Mouse (Mus musculus) midbrain, embryonic 16.5 days (tissue): ENCODE results near the gene Ceacam20. TPM values are rescaled to one million over a fixed set of nuclear protein-coding genes. Genes with fewer than 3 reads are reported as not detected.
"Not testable (repeated sequence)": the region's sequence is repeated elsewhere in the genome, so short reads cannot be mapped to it uniquely, and the experiment has no call there.

Experiments
- ATAC-seq: fragments of 200-750 bp; cut with Nextera tagmentation; 2 replicates; pipeline ENCODE4 v1.8.0; 2017; ENCODE audit warnings: moderate TSS enrichment
- H3K27ac ChIP-seq: fragments of 300-500 bp; sonication (generic); 2 replicates; pipeline ENCODE4 v1.5.1; 2014; ENCODE audit warnings: mild to moderate bottlenecking, low read length, mixed read lengths
- H3K27me3 ChIP-seq: fragments of 300-500 bp; sonication (generic); 2 replicates; pipeline ENCODE4 v1.6.1; 2014; ENCODE audit warnings: low read depth, low read length, mixed read lengths; ENCODE audit not compliant: control insufficient read depth, insufficient read depth
- H3K36me3 ChIP-seq: fragments of 300-500 bp; sonication (generic); 2 replicates; pipeline ENCODE4 v1.6.1; 2014; ENCODE audit warnings: mild to moderate bottlenecking, low read length, moderate library complexity, mixed read lengths; ENCODE audit not compliant: control insufficient read depth, insufficient read depth
- H3K4me1 ChIP-seq: fragments of 300-500 bp; sonication (generic); 2 replicates; pipeline ENCODE4 v1.6.1; 2014; ENCODE audit warnings: mild to moderate bottlenecking, low read length, mixed read lengths; ENCODE audit not compliant: control insufficient read depth, insufficient read depth
- H3K4me2 ChIP-seq: fragments of 300-500 bp; sonication (generic); 2 replicates; pipeline ENCODE4 v1.6.1; 2014; ENCODE audit warnings: mild to moderate bottlenecking, low read length, mixed read lengths
- H3K4me3 ChIP-seq: fragments of 300-500 bp; sonication (generic); 2 replicates; pipeline ENCODE4 v1.5.1; 2014; ENCODE audit warnings: low read depth, mild to moderate bottlenecking, low read length, moderate library complexity, mixed read lengths
- H3K9ac ChIP-seq: fragments of 300-500 bp; sonication (generic); 2 replicates; pipeline ENCODE4 v1.6.1; 2014; ENCODE audit warnings: low read depth, low read length, mixed read lengths
- H3K9me3 ChIP-seq: fragments of 300-500 bp; sonication (generic); replicated peaks from 2 replicates; pipeline ENCODE4 v1.6.1; 2014; ENCODE audit warnings: mild to moderate bottlenecking, low read length, mixed read lengths; ENCODE audit not compliant: control insufficient read depth, poor library complexity, severe bottlenecking
- WGBS: fragments of 180-500 bp; shearing (Covaris S2); extraction: QIAGEN DNeasy Blood & Tissue Kit; methylation state at CpG from one replicate; pipeline ENCODE4 v1.1.7; 2014; 5-methylcytosine and 5-hydroxymethylcytosine counted together
- polyA plus RNA-seq: library from polyadenylated mRNA; unstranded; fragments of >200 nt; fragmentation: Nextera tagmentation; extraction: Ambion mirVana; gene quantifications from 2 replicates; pipeline ENCODE4 v1.2.1, GENCODE M21; 2015

Ceacam20 gene
- polyA plus RNA-seq = not detected in 2 replicates

DNA sequence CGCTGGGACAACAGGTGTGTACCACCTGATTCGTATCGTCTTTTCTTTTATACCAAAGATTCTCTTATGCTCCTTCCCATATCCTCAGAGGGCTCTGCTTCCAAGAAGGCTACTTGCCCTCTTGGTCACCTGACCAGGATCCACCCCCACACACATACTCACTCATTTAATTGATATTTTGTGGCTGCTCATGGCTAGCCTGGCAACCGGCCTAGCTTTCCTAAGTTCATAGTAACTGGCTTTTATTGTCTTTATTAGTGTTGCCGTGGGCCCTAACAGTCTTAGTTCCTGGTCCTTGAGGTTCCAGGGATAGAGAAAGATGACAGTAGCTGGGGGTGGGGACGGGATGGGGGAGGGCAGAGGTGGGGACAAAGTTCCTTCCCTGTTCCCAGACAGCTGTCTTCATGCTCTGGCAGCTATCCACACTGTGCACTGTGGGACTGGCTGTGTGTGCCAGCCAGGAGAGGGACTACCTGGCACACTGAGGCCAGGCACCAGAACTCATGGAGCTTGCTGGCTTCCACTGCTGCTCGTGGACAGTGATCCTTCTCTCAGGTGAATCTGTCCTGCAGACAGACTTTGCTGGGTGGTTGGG, at the start of gene Ceacam20:
TSS of gene Ceacam20 (plus strand) at position 428 of the 595 bp plus-strand sequence.
- no peak within 1 kb of the TSS for H3K4me3 ChIP-seq
- no peak within 1 kb of the TSS for H3K27ac ChIP-seq
- no peaks in the 10 kb centered on the region for H3K4me1 ChIP-seq
- no peaks in the 10 kb centered on the region for H3K27me3 ChIP-seq
- no peaks in the 10 kb centered on the region; the same call in 1 of the 2 replicates for H3K9me3 ChIP-seq
- H3K9ac ChIP-seq = no peak within 1 kb of the TSS
- 76% methylated on average over 7 of the region's 7 CpGs for WGBS
- no peak within 1 kb of the TSS for H3K4me2 ChIP-seq
- H3K36me3 ChIP-seq = no peaks in the 10 kb centered on the region
- ATAC-seq = no peak

GRCm38 (mm10) chr7:19920166-19920505, 45.1 kb upstream of the Ceacam20 start:
- H3K27ac ChIP-seq = no peak overlapping the region; the same call in 1 of the 2 replicates
- no peak overlapping the region for H3K9ac ChIP-seq
- ATAC-seq = peak; percentile 59
- H3K36me3 ChIP-seq = peaks cover 8% of the 10 kb centered on the region
- WGBS = 22% methylated on average over 4 of the region's 4 CpGs
- H3K9me3 ChIP-seq = no peaks in the 10 kb centered on the region
- H3K4me1 ChIP-seq = peaks cover 4% of the 10 kb centered on the region
- H3K4me2 ChIP-seq = peak overlapping the region; percentile 52
- H3K27me3 ChIP-seq = no peaks in the 10 kb centered on the region
- peak overlapping the region; percentile 64 for H3K4me3 ChIP-seq

DNA sequence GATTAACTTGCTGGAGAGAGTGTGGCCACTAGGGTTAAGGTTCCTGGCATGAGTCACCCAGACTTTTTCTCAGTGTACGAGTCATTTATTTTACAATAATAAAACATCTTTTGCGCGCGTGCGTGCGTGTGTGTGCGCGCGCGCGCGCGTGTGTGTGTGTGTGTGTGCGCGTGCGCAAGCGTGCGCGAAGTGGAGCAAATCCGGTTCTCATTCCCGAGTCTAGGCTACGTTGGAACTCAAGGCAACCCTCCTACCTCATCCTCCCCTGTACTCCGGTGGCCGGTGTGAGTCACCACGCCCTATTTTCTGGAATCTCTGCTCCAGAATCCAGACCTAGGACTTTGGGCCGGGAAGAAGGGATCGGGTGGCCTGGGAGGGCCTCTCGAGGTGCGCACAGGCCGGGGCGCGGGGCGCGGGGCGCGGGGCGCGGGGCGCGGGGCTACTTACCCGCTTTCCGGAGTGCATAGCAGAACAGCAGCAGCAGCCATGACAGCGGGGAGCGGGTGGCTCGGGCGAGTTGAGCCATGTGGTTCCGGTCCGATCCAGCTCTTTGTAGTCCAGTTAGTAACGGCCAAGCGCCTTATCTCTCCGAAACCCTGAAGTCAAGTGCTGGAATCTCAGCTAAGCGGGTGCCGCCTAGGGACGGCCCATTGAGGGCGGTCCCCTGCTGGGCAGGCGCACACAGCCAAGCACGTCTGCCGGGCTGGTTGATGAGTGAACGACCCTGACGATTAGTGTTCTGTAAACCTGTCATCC, 44.5 kb upstream of the Ceacam20 start, which contains the start of gene Pvr:
TSS of gene Pvr (minus strand) at position 655 of the 756 bp plus-strand sequence.
- Histone ChIP-seq H3K4me2 (peak within 1 kb of the TSS; percentile 52), H3K4me1 (peaks cover 4% of the 10 kb centered on the region), H3K9ac (peak within 1 kb of the TSS; percentile 82), H3K4me3 (peak within 1 kb of the TSS; percentile 64), H3K27ac (peak within 1 kb of the TSS; percentile 89), H3K9me3 (no peaks in the 10 kb centered on the region), H3K27me3 (no peaks in the 10 kb centered on the region), H3K36me3 (peaks cover 8% of the 10 kb centered on the region)
- peak; percentile 91 for ATAC-seq
- 1% methylated on average over 60 of the region's 60 CpGs for WGBS

DNA sequence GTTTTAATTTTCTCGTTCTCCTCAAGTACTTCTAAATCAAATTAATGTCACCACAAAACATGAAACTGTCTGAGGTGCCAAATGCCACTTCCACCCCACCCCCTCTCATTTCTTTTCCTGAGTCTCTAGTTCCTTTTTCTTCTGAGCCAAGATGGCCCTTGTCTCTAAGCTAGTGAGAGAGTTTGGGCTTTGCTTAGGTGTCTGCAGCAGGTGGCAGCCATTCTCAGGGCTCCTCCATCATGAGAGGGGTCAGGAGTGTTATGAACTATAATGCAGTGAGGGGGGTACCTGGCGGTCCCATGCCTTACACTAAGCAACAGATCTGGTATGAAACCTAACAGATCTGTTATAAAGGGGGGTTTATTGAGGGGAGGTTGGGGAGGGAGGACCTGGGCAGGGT, 41.9 kb upstream of the Ceacam20 start:
- ATAC-seq = no peak
- Histone ChIP-seq H3K36me3 (no peaks in the 10 kb centered on the region), H3K4me3 (no peak overlapping the region), H3K27ac (no peak overlapping the region), H3K9me3 (no peaks in the 10 kb centered on the region), H3K4me2 (no peak overlapping the region), H3K4me1 (peaks cover 4% of the 10 kb centered on the region), H3K9ac (no peak overlapping the region), H3K27me3 (no peaks in the 10 kb centered on the region)
- 58% methylated on average over 2 of the region's 2 CpGs for WGBS

DNA sequence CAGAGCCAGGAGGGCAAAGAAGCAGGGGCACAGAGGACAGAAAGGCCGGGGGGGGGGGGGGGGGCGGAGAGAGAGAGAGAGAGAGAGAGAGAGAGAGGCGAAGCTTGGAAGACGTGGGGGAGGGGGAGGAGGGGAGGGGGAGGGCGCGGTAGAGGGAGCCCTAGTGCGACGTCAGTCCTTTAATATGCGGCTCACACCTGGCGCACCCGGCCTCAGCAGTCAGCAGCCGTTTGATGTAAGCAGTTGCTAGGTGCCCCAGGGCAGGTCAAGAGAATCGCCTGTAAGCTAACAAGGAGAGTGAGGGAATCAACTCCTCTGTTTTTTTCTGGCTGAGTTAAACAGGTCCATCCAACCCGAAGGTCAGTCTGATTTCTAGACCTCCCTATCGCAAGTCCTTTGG, 41.4 kb upstream of the Ceacam20 start:
- Histone ChIP-seq H3K4me2 (peak overlapping the region; percentile 5; the same call in 1 of the 2 replicates), H3K27me3 (no peaks in the 10 kb centered on the region), H3K36me3 (no peaks in the 10 kb centered on the region), H3K9me3 (no peaks in the 10 kb centered on the region), H3K9ac (no peak overlapping the region), H3K4me1 (peaks cover 4% of the 10 kb centered on the region), H3K27ac (no peak overlapping the region), H3K4me3 (no peak overlapping the region)
- no peak for ATAC-seq
- WGBS = 10% methylated on average over 9 of the region's 15 CpGs

DNA sequence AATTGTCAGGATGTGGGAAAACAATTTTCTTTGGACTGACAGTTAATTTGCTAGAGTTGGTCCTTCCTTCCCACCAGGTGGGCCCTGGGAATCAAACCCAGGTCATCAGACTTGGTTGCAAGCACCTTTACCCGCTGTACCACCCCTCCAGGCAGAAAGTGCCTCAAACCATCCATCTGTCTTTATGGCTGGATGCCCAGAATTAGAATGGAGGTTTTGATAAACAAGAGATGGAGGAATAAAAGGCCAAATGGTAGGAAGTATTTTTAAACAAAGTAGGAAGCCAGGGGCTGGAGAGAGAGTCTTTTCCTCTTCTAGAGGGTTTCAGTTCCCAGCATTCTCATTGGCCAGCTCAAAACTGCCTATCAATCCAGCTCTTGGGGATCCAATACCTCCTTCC, 39.8 kb upstream of the Ceacam20 start:
- H3K27me3 ChIP-seq = no peaks in the 10 kb centered on the region
- no peak for ATAC-seq
- H3K9me3 ChIP-seq = no peaks in the 10 kb centered on the region
- H3K27ac ChIP-seq = no peak overlapping the region
- no peak overlapping the region for H3K4me3 ChIP-seq
- H3K36me3 ChIP-seq = no peaks in the 10 kb centered on the region
- WGBS = 67% methylated on average over 1 of the region's 1 CpGs
- H3K4me2 ChIP-seq = no peak overlapping the region
- H3K9ac ChIP-seq = no peak overlapping the region
- no peaks in the 10 kb centered on the region for H3K4me1 ChIP-seq

- Histone ChIP-seq H3K27ac (no peak overlapping the region), H3K36me3 (no peaks in the 10 kb centered on the region), H3K4me1 (no peaks in the 10 kb centered on the region), H3K4me3 (no peak overlapping the region), H3K9me3 (no peaks in the 10 kb centered on the region), H3K9ac (no peak overlapping the region), H3K27me3 (no peaks in the 10 kb centered on the region), H3K4me2 (no peak overlapping the region)
- 81% methylated on average over 2 of the region's 2 CpGs for WGBS
- ATAC-seq = no peak
Measured at GRCm38 (mm10) chr7:19926849-19927480, 38.2 kb upstream of the Ceacam20 start.

- H3K9me3 ChIP-seq = no peaks in the 10 kb centered on the region
- H3K9ac ChIP-seq = no peak overlapping the region
- H3K27ac ChIP-seq = no peak overlapping the region
- WGBS = 68% methylated on average over 5 of the region's 5 CpGs
- H3K4me3 ChIP-seq = no peak overlapping the region
- no peak for ATAC-seq
- no peaks in the 10 kb centered on the region for H3K27me3 ChIP-seq
- H3K4me2 ChIP-seq = no peak overlapping the region
- H3K4me1 ChIP-seq = peaks cover 7% of the 10 kb centered on the region; the same call in 1 of the 2 replicates
- H3K36me3 ChIP-seq = no peaks in the 10 kb centered on the region
Measured at GRCm38 (mm10) chr7:19928486-19928885, 36.7 kb upstream of the Ceacam20 start.

DNA sequence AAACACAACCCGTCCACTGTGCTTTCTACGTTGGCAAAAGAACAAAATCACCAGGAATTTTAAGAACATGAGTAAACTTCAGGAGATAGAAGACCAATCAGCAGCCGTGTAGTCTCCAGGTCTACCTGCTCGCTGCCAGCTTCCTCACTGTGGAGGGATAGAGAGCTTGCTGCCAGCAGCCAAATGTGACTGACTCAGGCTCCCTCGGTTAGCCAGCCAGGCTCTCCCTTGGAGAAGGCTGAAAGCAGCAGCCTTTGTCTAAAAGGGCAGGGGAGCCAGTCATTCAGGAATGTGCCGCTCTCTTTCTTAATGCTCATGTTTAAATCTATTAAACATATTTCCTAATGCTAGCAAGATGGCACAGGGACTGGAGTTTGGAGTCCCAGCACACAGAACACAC, 34.7 kb upstream of the Ceacam20 start:
- not testable (repeated sequence) for H3K9me3 ChIP-seq, H3K27ac ChIP-seq, ATAC-seq, H3K4me2 ChIP-seq, H3K36me3 ChIP-seq, H3K4me1 ChIP-seq, H3K9ac ChIP-seq, H3K4me3 ChIP-seq, H3K27me3 ChIP-seq
- 77% methylated on average over 6 of the region's 6 CpGs for WGBS
